Mouse (Mus musculus): Measurements from ENCODE around the gene Prdm5. TPM values are rescaled to one million over a fixed set of nuclear protein-coding genes. Genes with fewer than 3 reads are reported as not detected.

The Prdm5 gene
- polyA plus RNA-seq (2012; rRNA removed), result 1.4 and 1.8 TPM in 2 replicates

DNA sequence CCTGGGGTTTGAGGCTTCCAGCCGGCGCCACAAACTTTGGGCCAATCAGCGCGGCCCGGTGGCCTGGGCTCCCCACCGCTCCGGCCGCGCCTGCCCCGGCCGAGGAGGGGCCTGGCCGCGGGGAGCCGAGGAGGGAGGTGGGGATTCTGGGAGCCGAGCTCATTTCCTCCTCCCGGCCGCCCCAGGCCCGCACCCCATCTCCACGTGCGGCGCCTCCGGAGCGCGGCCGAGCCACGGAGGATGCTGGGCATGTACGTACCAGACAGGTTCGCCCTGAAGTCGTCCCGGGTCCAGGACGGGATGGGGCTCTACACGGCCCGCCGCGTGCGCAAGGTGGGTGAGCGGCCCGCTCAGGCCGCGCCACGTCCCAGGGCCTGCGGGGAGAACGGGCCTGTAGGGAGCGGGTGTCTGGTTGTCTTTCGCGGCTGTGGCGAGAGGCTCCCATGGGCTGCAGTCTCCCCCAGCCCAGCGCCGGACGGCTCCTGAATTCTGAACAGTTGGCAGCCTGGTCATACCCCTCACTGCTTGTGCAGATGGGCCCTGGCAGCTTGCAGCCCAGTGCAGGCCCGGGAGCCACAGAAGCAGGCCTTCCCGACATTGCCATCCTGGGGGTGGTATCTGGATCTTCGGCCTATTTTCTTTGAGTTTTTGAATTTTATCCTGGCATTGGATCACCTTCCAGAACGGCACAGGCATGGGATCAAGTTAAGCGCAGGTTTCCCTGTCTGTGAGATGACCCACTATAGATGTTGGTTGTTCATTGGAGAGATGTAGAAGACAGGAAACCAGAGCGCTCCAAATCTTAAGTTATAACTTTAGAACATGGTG is at the start of gene Prdm5:
TSS of gene Prdm5 (plus strand) at position 128 of the 828 bp plus-strand sequence.

GRCm38 (mm10) chr6:65952309-65952708 is 173.5 kb downstream of the Prdm5 start, which contains the start of gene 4930544G11Rik:
Gene 4930544G11Rik, plus strand, starts transcription at chr6:65952609.

Other genes with a start within 250 kb of the Prdm5 start
- 0.02 and 0.08 TPM in 2 replicates for gene Ndnf, start 107.4 kb upstream of the Prdm5 start, polyA plus RNA-seq (2012; rRNA removed)
- gene 4930544G11Rik, start 173.6 kb downstream of the Prdm5 start, polyA plus RNA-seq (2012; rRNA removed), result not detected in 2 replicates

All from liver, embryonic 14 days (tissue).